Mouse (Mus musculus): ENCODE results near the gene Slc17a8. TPM values are rescaled to one million over a fixed set of nuclear protein-coding genes. Genes with fewer than 3 reads are reported as not detected.
"Not testable (repeated sequence)": the region's sequence is repeated elsewhere in the genome, so short reads cannot be mapped to it uniquely, and the experiment has no call there.

The Slc17a8 gene
- polyA plus RNA-seq (2015; fragmentation: Nextera tagmentation; extraction: Ambion mirVana) = 3.2 and 4.4 TPM in 2 replicates

DNA sequence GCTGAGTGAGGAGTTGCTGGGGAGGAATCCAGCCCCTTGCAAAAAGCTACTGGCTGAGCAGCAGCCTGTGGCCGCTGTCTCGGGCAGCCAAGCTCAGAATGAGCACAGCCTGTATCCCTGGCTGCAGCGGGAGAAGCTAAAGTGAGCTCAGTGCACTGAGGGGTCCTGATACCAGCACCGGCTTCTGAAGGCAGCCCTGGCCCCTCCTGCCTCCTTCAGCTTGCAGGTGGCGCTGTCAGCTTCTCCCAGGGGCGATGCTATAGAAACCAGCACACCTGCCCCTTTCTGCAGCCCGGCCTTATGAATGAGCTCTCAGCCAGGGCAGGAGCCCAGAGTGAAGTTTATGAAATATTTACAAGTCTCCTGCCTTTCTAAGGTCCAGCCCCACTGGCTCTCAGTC, at the start of gene Slc17a8:
TSS of gene Slc17a8 (minus strand) at position 125 of the 400 bp plus-strand sequence.
- H3K27me3 ChIP-seq (replicated peaks; ENCODE audit: control insufficient read depth, insufficient read depth, low read length) = no peaks in the 10 kb centered on the region
- peak within 1 kb of the TSS; percentile 48 for H3K9ac ChIP-seq (ENCODE audit: low read depth, low read length)

DNA sequence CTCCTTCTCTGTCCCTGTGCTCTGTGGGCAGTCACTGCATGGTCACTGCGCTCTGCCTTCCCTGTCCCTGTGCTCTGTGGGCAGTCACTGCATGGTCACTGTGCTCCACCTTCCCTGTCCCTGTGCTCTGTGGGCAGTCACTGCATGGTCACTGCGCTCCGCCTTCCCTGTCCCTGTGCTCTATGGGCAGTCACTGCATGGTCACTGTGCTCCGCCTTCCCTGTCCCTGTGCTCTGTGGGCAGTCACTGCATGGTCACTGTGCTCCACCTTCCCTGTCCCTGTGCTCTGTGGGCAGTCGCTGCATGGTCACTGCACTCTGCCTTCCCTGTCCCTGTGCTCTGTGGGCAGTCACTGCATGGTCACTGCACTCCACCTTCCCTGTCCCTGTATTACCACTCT, 49.3 kb upstream of the Slc17a8 start:
- H3K9ac ChIP-seq (ENCODE audit: low read depth, low read length); H3K9me3 ChIP-seq (ENCODE audit: control insufficient read depth, low read length); ATAC-seq; H3K4me3 ChIP-seq (ENCODE audit: low read length); H3K27me3 ChIP-seq (replicated peaks; ENCODE audit: control insufficient read depth, insufficient read depth, low read length); H3K4me1 ChIP-seq (ENCODE audit: control insufficient read depth, insufficient read depth, low read depth, low read length); H3K4me2 ChIP-seq (ENCODE audit: low read length); H3K27ac ChIP-seq (ENCODE audit: low read depth, low read length); H3K36me3 ChIP-seq (ENCODE audit: control insufficient read depth, insufficient read depth, low read length): not testable (repeated sequence)
- whole genome bisulfite sequencing = 98% methylated on average over 5 of the region's 5 CpGs

More for the DNA sequence above, at the start of gene Slc17a8:
- Histone ChIP-seq H3K4me3 (ENCODE audit: low read length) (no peak within 1 kb of the TSS), H3K9me3 (ENCODE audit: control insufficient read depth, low read length) (no peaks in the 10 kb centered on the region), H3K4me1 (ENCODE audit: control insufficient read depth, insufficient read depth, low read depth, low read length) (no peaks in the 10 kb centered on the region), H3K4me2 (ENCODE audit: low read length) (peak within 1 kb of the TSS; percentile 23), H3K27ac (ENCODE audit: low read depth, low read length) (no peak within 1 kb of the TSS), H3K36me3 (ENCODE audit: control insufficient read depth, insufficient read depth, low read length) (no peaks in the 10 kb centered on the region)
- WGBS = 20% methylated on average over 7 of the region's 7 CpGs
- ATAC-seq = no peak

GRCm38 (mm10) chr10:89667571-89667970, 46.5 kb upstream of the Slc17a8 start:
- no peak for ATAC-seq
- no peaks in the 10 kb centered on the region for H3K27me3 ChIP-seq (replicated peaks; ENCODE audit: control insufficient read depth, insufficient read depth, low read length)
- H3K9ac ChIP-seq (ENCODE audit: low read depth, low read length) = no peak overlapping the region
- no peak overlapping the region for H3K4me2 ChIP-seq (ENCODE audit: low read length)
- H3K27ac ChIP-seq (ENCODE audit: low read depth, low read length) = no peak overlapping the region
- no peak overlapping the region for H3K4me3 ChIP-seq (ENCODE audit: low read length)
- 87% methylated on average over 7 of the region's 7 CpGs for WGBS
- no peaks in the 10 kb centered on the region; the same call in 1 of the 2 replicates for H3K36me3 ChIP-seq (ENCODE audit: control insufficient read depth, insufficient read depth, low read length)
- no peaks in the 10 kb centered on the region for H3K4me1 ChIP-seq (ENCODE audit: control insufficient read depth, insufficient read depth, low read depth, low read length)
- H3K9me3 ChIP-seq (ENCODE audit: control insufficient read depth, low read length) = no peaks in the 10 kb centered on the region

GRCm38 (mm10) chr10:89665679-89666078, 44.6 kb upstream of the Slc17a8 start:
- Histone ChIP-seq H3K27me3 (replicated peaks; ENCODE audit: control insufficient read depth, insufficient read depth, low read length) (no peaks in the 10 kb centered on the region), H3K9me3 (ENCODE audit: control insufficient read depth, low read length) (no peaks in the 10 kb centered on the region), H3K4me3 (ENCODE audit: low read length) (no peak overlapping the region), H3K4me1 (ENCODE audit: control insufficient read depth, insufficient read depth, low read depth, low read length) (no peaks in the 10 kb centered on the region), H3K4me2 (ENCODE audit: low read length) (no peak overlapping the region), H3K9ac (ENCODE audit: low read depth, low read length) (no peak overlapping the region), H3K36me3 (ENCODE audit: control insufficient read depth, insufficient read depth, low read length) (peaks cover 3% of the 10 kb centered on the region; the same call in 1 of the 2 replicates), H3K27ac (ENCODE audit: low read depth, low read length) (no peak overlapping the region)
- 87% methylated on average over 9 of the region's 9 CpGs for WGBS
- peak; percentile 52 for ATAC-seq

DNA sequence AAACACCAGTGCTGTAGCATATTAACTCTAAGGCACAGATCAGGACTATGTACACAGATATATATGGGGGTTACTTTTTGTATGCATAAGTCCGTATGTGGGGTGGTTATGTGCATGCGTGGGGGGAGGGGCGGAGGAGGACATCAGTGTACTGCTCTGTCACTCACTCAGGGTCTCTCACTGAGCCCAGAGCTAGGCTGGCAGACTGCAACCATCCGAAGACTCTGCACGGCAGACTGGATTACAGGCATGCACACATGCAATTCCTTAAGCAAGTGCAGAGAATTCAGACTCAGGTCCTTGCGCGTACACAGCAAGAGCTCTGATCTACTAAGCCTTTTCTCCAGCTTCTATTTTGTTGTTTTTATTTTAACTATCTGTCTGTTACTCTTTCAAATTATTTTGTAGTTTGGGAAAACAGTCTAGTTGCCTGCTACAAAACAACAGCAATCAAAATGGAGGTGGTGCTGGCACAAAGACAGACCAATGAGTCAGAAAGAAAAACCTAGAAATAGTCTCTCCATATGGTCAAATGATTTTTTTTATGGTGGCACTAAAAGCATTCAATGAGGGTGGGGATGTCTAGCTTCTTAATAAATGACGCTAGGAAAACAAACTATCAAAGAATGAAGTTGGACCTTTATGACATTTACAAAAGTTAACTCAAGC, 44.1 kb upstream of the Slc17a8 start:
- Histone ChIP-seq H3K9me3 (ENCODE audit: control insufficient read depth, low read length) (no peaks in the 10 kb centered on the region), H3K4me1 (ENCODE audit: control insufficient read depth, insufficient read depth, low read depth, low read length) (no peaks in the 10 kb centered on the region), H3K27me3 (replicated peaks; ENCODE audit: control insufficient read depth, insufficient read depth, low read length) (no peaks in the 10 kb centered on the region), H3K27ac (ENCODE audit: low read depth, low read length) (no peak overlapping the region), H3K36me3 (ENCODE audit: control insufficient read depth, insufficient read depth, low read length) (peaks cover 3% of the 10 kb centered on the region; the same call in 1 of the 2 replicates), H3K4me2 (ENCODE audit: low read length) (no peak overlapping the region), H3K9ac (ENCODE audit: low read depth, low read length) (no peak overlapping the region), H3K4me3 (ENCODE audit: low read length) (no peak overlapping the region)
- no peak for ATAC-seq
- 91% methylated on average over 8 of the region's 8 CpGs for whole genome bisulfite sequencing

DNA sequence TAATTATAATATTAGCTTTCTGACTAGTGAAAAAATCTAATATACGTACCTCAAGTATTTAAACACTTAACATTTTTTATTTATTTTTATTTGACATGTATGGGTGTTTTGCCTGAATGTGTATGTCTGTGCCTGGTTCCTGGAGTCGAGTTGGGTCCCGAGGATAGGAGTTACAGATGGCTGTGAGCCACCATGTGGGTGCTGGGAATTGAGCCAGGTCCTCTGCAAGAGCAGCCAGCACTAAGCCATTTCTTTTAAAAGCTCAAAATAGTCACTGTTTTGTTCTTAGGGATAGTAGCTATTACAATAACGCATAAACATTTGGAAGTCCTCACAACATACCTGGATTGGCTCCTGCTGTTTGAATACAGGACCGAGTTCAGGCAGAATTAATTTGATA, 35.3 kb upstream of the Slc17a8 start:
- no peaks in the 10 kb centered on the region for H3K27me3 ChIP-seq (replicated peaks; ENCODE audit: control insufficient read depth, insufficient read depth, low read length)
- no peak overlapping the region for H3K4me3 ChIP-seq (ENCODE audit: low read length)
- no peak overlapping the region for H3K27ac ChIP-seq (ENCODE audit: low read depth, low read length)
- H3K36me3 ChIP-seq (ENCODE audit: control insufficient read depth, insufficient read depth, low read length) = peaks cover 34% of the 10 kb centered on the region
- no peak overlapping the region for H3K9ac ChIP-seq (ENCODE audit: low read depth, low read length)
- H3K4me2 ChIP-seq (ENCODE audit: low read length) = no peak overlapping the region
- WGBS = 74% methylated on average over 5 of the region's 5 CpGs
- H3K4me1 ChIP-seq (ENCODE audit: control insufficient read depth, insufficient read depth, low read depth, low read length) = no peaks in the 10 kb centered on the region
- ATAC-seq = no peak
- no peaks in the 10 kb centered on the region for H3K9me3 ChIP-seq (ENCODE audit: control insufficient read depth, low read length)

- Histone ChIP-seq H3K9ac (ENCODE audit: low read depth, low read length) (no peak overlapping the region), H3K9me3 (ENCODE audit: control insufficient read depth, low read length) (no peaks in the 10 kb centered on the region), H3K36me3 (ENCODE audit: control insufficient read depth, insufficient read depth, low read length) (peaks cover 38% of the 10 kb centered on the region), H3K4me2 (ENCODE audit: low read length) (no peak overlapping the region), H3K27ac (ENCODE audit: low read depth, low read length) (no peak overlapping the region), H3K4me3 (ENCODE audit: low read length) (no peak overlapping the region), H3K27me3 (replicated peaks; ENCODE audit: control insufficient read depth, insufficient read depth, low read length) (no peaks in the 10 kb centered on the region), H3K4me1 (ENCODE audit: control insufficient read depth, insufficient read depth, low read depth, low read length) (no peaks in the 10 kb centered on the region)
- 87% methylated on average over 8 of the region's 8 CpGs for WGBS
- no peak for ATAC-seq
Measured at GRCm38 (mm10) chr10:89652912-89653311, 31.9 kb upstream of the Slc17a8 start.

- H3K4me3 ChIP-seq (ENCODE audit: low read length) = no peak overlapping the region
- WGBS = 96% methylated on average over 1 of the region's 1 CpGs
- no peaks in the 10 kb centered on the region for H3K9me3 ChIP-seq (ENCODE audit: control insufficient read depth, low read length)
- no peaks in the 10 kb centered on the region for H3K4me1 ChIP-seq (ENCODE audit: control insufficient read depth, insufficient read depth, low read depth, low read length)
- peaks cover 31% of the 10 kb centered on the region for H3K36me3 ChIP-seq (ENCODE audit: control insufficient read depth, insufficient read depth, low read length)
- no peak overlapping the region for H3K27ac ChIP-seq (ENCODE audit: low read depth, low read length)
- no peak overlapping the region for H3K9ac ChIP-seq (ENCODE audit: low read depth, low read length)
- H3K4me2 ChIP-seq (ENCODE audit: low read length) = no peak overlapping the region
- no peaks in the 10 kb centered on the region for H3K27me3 ChIP-seq (replicated peaks; ENCODE audit: control insufficient read depth, insufficient read depth, low read length)
- no peak for ATAC-seq
Measured at GRCm38 (mm10) chr10:89651691-89652090, 30.6 kb upstream of the Slc17a8 start.

DNA sequence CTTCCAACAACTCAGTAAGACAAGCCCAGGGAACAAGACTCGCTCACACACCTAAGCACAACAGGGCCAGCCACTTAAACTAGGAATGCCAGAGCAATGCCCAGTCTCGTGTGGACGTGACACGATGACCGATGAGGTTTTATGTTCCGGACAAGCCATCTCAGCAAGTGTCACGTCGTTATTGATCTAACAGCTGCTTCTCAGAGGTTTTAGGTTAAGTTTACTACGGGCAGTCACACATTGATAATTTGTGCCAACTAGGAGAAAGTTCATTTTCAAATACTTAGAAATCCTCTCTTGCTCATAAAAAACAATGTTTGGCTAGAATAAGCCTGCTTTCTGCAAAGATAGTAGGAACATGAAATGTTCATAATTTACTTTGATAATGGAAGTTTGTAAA, 25.9 kb upstream of the Slc17a8 start:
- ATAC-seq = no peak

More for the DNA sequence above, 25.9 kb upstream of the Slc17a8 start:
- WGBS = 90% methylated on average over 9 of the region's 9 CpGs
- no peak overlapping the region for H3K4me2 ChIP-seq (ENCODE audit: low read length)
- H3K9me3 ChIP-seq (ENCODE audit: control insufficient read depth, low read length) = no peaks in the 10 kb centered on the region
- no peaks in the 10 kb centered on the region for H3K27me3 ChIP-seq (replicated peaks; ENCODE audit: control insufficient read depth, insufficient read depth, low read length)
- peaks cover 29% of the 10 kb centered on the region for H3K36me3 ChIP-seq (ENCODE audit: control insufficient read depth, insufficient read depth, low read length)
- H3K4me1 ChIP-seq (ENCODE audit: control insufficient read depth, insufficient read depth, low read depth, low read length) = no peaks in the 10 kb centered on the region
- no peak overlapping the region for H3K27ac ChIP-seq (ENCODE audit: low read depth, low read length)
- no peak overlapping the region for H3K4me3 ChIP-seq (ENCODE audit: low read length)
- no peak overlapping the region for H3K9ac ChIP-seq (ENCODE audit: low read depth, low read length)
